Mouse (Mus musculus) hindbrain, embryonic 12.5 days (tissue): ENCODE measurements around the gene Lrba. TPM values are rescaled to one million over a fixed set of nuclear protein-coding genes. Genes with fewer than 3 reads are reported as not detected.
A peak's percentile ranks its signal among the peaks of the same experiment; 100 is the strongest.

Experiments
- ATAC-seq: fragments of 200-750 bp; cut with Nextera tagmentation; 2 replicates; pipeline ENCODE4 v1.8.0; 2017; ENCODE audit warnings: moderate TSS enrichment; ENCODE audit not compliant: low FRiP score
- H3K27ac ChIP-seq: fragments of 300-500 bp; sonication (generic); 2 replicates; pipeline ENCODE4 v1.5.1; 2016; ENCODE audit warnings: mild to moderate bottlenecking
- H3K27me3 ChIP-seq: fragments of 300-500 bp; sonication (generic); 2 replicates; pipeline ENCODE4 v1.6.1; 2016; ENCODE audit warnings: mild to moderate bottlenecking
- H3K36me3 ChIP-seq: fragments of 300-500 bp; sonication (generic); 2 replicates; pipeline ENCODE4 v1.6.1; 2016; ENCODE audit warnings: mild to moderate bottlenecking
- H3K4me1 ChIP-seq: fragments of 300-500 bp; sonication (generic); 2 replicates; pipeline ENCODE4 v1.6.1; 2016
- H3K4me2 ChIP-seq: fragments of 300-500 bp; sonication (generic); replicated peaks from 2 replicates; pipeline ENCODE4 v1.6.1; 2016; ENCODE audit warnings: mild to moderate bottlenecking
- H3K4me3 ChIP-seq: fragments of 300-500 bp; sonication (generic); 2 replicates; pipeline ENCODE4 v1.5.1; 2016; ENCODE audit warnings: mild to moderate bottlenecking
- H3K9ac ChIP-seq: fragments of 300-500 bp; sonication (generic); 2 replicates; pipeline ENCODE4 v1.6.1; 2016; ENCODE audit warnings: mild to moderate bottlenecking, moderate library complexity
- H3K9me3 ChIP-seq: fragments of 300-500 bp; sonication (generic); replicated peaks from 2 replicates; pipeline ENCODE4 v1.6.1; 2016; ENCODE audit warnings: mild to moderate bottlenecking
- WGBS: fragments of 180-500 bp; shearing (Covaris S2); methylation state at CpG from one replicate; pipeline ENCODE4 v1.1.7; 2016; 5-methylcytosine and 5-hydroxymethylcytosine counted together
- polyA plus RNA-seq: library from polyadenylated mRNA; unstranded; fragments of >200 nt; fragmentation: Nextera tagmentation; extraction: Ambion mirVana; gene quantifications from 2 replicates; pipeline ENCODE4 v1.2.1, GENCODE M21; 2016

Gene Lrba
- polyA plus RNA-seq, 1 experiment from 2014 or later = 8.4 TPM

GRCm38 (mm10) chr3:86550301-86551010 is 326.0 kb downstream of the Lrba start:
- H3K4me3 ChIP-seq = peak overlapping the region; percentile 27
- H3K9me3 ChIP-seq = no peaks in the 10 kb centered on the region
- peak; percentile 44; the same call in 1 of the 2 replicates for ATAC-seq
- H3K36me3 ChIP-seq = no peaks in the 10 kb centered on the region
- H3K27ac ChIP-seq = peak overlapping the region; percentile 87
- peak overlapping the region; percentile 57 for H3K4me2 ChIP-seq
- peaks cover 22% of the 10 kb centered on the region for H3K4me1 ChIP-seq
- H3K27me3 ChIP-seq = peaks cover 11% of the 10 kb centered on the region
- H3K9ac ChIP-seq = peak overlapping the region; percentile 60
- WGBS = 3% methylated on average over 22 of the region's 22 CpGs

- peak; percentile 42; the same call in 1 of the 2 replicates for ATAC-seq
- peaks cover 11% of the 10 kb centered on the region for H3K27me3 ChIP-seq
These were observed 326.7 kb downstream of the Lrba start for GRCm38 (mm10) chr3:86551011-86551728.

DNA sequence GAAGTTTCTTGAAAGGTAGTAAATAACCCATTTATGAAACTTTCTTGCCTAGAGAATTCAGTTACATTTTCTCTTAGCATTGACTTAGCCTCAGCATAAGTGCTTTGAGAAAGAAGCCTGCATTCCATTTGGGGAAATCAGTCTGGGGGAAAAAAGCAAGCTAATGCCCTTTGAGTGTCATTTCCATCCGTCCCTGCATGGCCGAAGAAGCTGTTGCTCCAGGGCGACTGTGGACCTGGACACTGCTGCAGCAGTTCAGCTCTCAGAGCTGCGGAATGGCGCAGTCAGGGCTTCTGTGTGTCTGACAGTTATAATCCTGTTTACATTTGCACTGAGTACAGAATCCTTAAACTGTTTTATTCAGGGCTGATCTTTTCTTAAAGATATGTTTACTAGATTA is 327.7 kb downstream of the Lrba start:
- 44% methylated on average over 5 of the region's 5 CpGs for WGBS
- H3K27me3 ChIP-seq = peaks cover 11% of the 10 kb centered on the region
- H3K4me3 ChIP-seq = no peak overlapping the region
- H3K36me3 ChIP-seq = no peaks in the 10 kb centered on the region
- peak overlapping the region; percentile 17; the same call in 1 of the 2 replicates for H3K4me2 ChIP-seq
- no peak overlapping the region for H3K9ac ChIP-seq
- H3K27ac ChIP-seq = peak overlapping the region; percentile 62; the same call in 1 of the 2 replicates
- peaks cover 19% of the 10 kb centered on the region for H3K4me1 ChIP-seq
- no peak for ATAC-seq
- H3K9me3 ChIP-seq = no peaks in the 10 kb centered on the region

More at GRCm38 (mm10) chr3:86551011-86551728, 326.7 kb downstream of the Lrba start:
- Histone ChIP-seq H3K36me3 (no peaks in the 10 kb centered on the region), H3K4me1 (peaks cover 22% of the 10 kb centered on the region), H3K9me3 (no peaks in the 10 kb centered on the region), H3K9ac (peak overlapping the region; percentile 60), H3K4me2 (peak overlapping the region; percentile 57), H3K4me3 (peak overlapping the region; percentile 27), H3K27ac (peak overlapping the region; percentile 87)
- WGBS = 7% methylated on average over 8 of the region's 8 CpGs

DNA sequence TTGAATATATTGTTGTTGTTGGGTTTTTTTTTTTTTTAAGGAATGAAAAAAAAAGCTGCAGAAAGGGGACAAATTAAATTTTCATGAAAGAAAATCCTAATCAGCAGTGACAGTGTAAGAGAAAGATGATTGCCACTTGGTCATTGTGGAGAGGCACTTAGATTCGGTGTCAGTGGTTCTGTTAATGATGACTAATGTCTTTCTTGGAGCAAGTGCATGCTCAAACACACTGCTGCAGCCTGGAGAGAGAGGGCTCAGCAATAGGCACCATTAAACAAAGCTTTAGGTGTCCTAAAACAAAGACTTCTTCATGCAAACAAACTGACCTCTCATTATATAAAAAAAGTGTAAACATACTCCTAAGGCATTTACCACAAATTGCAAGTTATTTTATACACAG is 334.5 kb downstream of the Lrba start:
- H3K9me3 ChIP-seq = no peaks in the 10 kb centered on the region
- H3K27me3 ChIP-seq = no peaks in the 10 kb centered on the region
- H3K4me1 ChIP-seq = peaks cover 3% of the 10 kb centered on the region
- H3K4me3 ChIP-seq = no peak overlapping the region
- H3K27ac ChIP-seq = peak overlapping the region; percentile 73; the same call in 1 of the 2 replicates
- H3K36me3 ChIP-seq = no peaks in the 10 kb centered on the region
- no peak overlapping the region for H3K4me2 ChIP-seq
- no peak overlapping the region for H3K9ac ChIP-seq
- 32% methylated on average over 1 of the region's 1 CpGs for WGBS
- no peak for ATAC-seq

- Histone ChIP-seq H3K27me3 (no peaks in the 10 kb centered on the region), H3K9ac (no peak overlapping the region), H3K4me2 (no peak overlapping the region), H3K27ac (peak overlapping the region; percentile 73), H3K4me3 (no peak overlapping the region), H3K9me3 (no peaks in the 10 kb centered on the region), H3K4me1 (peaks cover 3% of the 10 kb centered on the region), H3K36me3 (no peaks in the 10 kb centered on the region)
- no peak for ATAC-seq
- 72% methylated on average over 4 of the region's 4 CpGs for WGBS
These were observed 335.2 kb downstream of the Lrba start for GRCm38 (mm10) chr3:86559635-86560034.

- no peak overlapping the region for H3K4me2 ChIP-seq
- no peaks in the 10 kb centered on the region for H3K9me3 ChIP-seq
- peak; percentile 85 for ATAC-seq
- peak overlapping the region; percentile 73; the same call in 1 of the 2 replicates for H3K27ac ChIP-seq
- no peak overlapping the region for H3K9ac ChIP-seq
- 72% methylated on average over 4 of the region's 4 CpGs for WGBS
- peaks cover 3% of the 10 kb centered on the region for H3K4me1 ChIP-seq
- no peak overlapping the region for H3K4me3 ChIP-seq
- H3K36me3 ChIP-seq = no peaks in the 10 kb centered on the region
- no peaks in the 10 kb centered on the region for H3K27me3 ChIP-seq
These were observed 336.0 kb downstream of the Lrba start for GRCm38 (mm10) chr3:86560281-86561022.

GRCm38 (mm10) chr3:86561023-86561344 is 336.5 kb downstream of the Lrba start:
- Histone ChIP-seq H3K27ac (peak overlapping the region; percentile 32; the same call in 1 of the 2 replicates), H3K27me3 (no peaks in the 10 kb centered on the region), H3K9me3 (no peaks in the 10 kb centered on the region), H3K9ac (no peak overlapping the region), H3K4me2 (no peak overlapping the region), H3K4me1 (peaks cover 3% of the 10 kb centered on the region), H3K4me3 (no peak overlapping the region), H3K36me3 (no peaks in the 10 kb centered on the region)
- no peak for ATAC-seq
- 95% methylated on average over 1 of the region's 1 CpGs for WGBS

DNA sequence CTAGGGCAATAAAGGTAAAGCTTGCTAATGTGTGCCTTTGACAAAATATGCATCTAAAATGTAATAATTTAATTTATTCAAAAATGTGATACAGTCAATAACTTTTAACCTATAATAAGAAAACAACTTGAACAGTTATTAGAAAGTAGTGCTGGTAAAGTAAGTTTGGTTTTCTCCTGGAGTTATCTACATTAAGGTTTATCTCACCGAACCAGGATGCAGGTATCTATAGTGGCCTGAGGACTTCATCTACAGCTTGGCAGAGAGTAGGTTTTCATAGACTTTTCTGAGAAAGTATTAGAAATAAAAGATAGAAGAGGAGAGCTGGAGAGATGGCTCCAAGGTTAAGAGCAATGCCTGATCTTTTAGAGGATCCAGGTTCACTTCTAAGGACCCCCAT is 336.9 kb downstream of the Lrba start:
- Histone ChIP-seq H3K27me3 (no peaks in the 10 kb centered on the region), H3K9me3 (no peaks in the 10 kb centered on the region), H3K27ac (no peak overlapping the region), H3K4me2 (no peak overlapping the region), H3K4me3 (no peak overlapping the region), H3K9ac (no peak overlapping the region), H3K36me3 (no peaks in the 10 kb centered on the region), H3K4me1 (peaks cover 3% of the 10 kb centered on the region)
- ATAC-seq = no peak
- WGBS = 91% methylated on average over 1 of the region's 1 CpGs

DNA sequence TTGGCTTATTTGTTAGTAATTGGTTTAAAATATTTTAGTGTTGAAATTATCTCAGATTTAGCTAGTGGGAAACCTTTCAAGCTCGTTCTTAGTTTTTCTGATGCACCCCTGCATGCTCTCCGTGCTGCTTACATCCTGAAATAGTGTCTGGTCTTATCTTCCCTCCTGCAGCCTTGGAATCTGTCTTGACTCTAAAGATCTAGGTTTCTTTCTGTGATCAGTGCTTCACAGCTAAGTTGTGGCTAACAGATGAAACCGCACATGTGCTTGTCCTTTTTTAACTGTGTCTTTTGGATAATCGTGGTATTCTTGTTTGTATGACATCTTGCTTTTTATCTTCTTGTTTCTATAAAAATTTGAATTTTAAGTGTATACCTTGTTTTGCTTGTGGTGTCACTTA is 342.8 kb downstream of the Lrba start:
- no peaks in the 10 kb centered on the region for H3K4me1 ChIP-seq
- H3K9ac ChIP-seq = no peak overlapping the region
- H3K36me3 ChIP-seq = no peaks in the 10 kb centered on the region
- H3K9me3 ChIP-seq = no peaks in the 10 kb centered on the region
- H3K27ac ChIP-seq = no peak overlapping the region
- H3K4me3 ChIP-seq = no peak overlapping the region
- no peaks in the 10 kb centered on the region for H3K27me3 ChIP-seq
- 76% methylated on average over 4 of the region's 4 CpGs for WGBS
- H3K4me2 ChIP-seq = no peak overlapping the region
- ATAC-seq = no peak

DNA sequence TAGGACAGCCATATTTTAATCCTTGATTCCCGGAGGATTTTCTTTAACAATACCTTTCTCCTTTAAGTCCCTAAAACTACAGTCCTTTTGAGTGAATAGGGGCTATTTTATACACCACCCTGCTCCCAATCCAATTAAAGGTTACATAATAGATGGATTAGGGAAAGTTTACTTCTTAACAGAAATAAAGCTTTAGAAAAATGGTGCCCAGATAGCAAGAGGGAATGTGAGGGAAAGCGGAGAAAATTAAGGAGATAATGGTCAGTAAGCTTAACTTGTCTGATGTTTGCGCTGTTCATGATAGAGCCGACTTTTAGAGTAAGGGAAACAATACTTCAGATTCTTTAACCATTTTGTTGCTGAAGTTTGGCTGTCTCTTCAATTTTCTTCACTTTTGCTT is 347.0 kb downstream of the Lrba start:
- Histone ChIP-seq H3K27me3 (no peaks in the 10 kb centered on the region), H3K36me3 (no peaks in the 10 kb centered on the region), H3K4me1 (no peaks in the 10 kb centered on the region), H3K4me2 (no peak overlapping the region), H3K9ac (no peak overlapping the region), H3K4me3 (no peak overlapping the region), H3K27ac (no peak overlapping the region), H3K9me3 (no peaks in the 10 kb centered on the region)
- ATAC-seq = no peak
- WGBS = 45% methylated on average over 4 of the region's 4 CpGs

DNA sequence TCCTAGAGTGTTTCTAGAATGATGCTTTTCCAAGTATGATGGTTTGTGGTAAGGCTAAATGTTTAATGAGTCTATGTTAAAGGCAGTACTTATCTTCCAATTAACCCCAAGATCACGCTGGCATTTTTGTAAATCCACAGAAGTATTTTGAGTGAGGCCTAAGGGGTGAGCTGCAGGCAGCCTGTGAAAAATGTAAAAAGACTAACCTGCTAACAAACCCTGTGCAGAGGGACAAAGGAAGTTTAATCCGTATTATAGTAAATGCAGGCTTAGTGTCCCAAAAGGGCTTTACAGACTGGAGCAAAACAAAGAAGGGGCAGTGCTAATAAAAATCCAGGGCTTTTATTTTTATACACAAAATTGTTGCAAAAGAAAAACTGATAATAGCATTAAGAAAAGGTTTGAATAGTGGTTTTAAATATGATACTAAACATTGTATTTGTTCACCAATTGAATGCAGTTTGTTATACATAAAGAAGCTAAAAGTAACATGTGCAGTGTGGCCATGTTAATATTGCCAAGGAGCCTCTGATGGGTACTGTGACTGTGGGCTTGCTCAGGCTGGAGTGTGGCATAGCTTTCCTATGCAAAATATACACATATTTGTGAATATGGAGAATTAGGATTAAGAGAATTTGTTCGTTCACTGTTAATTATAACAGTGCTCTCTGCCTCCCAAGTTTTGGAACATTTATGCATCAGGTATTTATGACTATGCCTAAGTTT is 348.2 kb downstream of the Lrba start:
- H3K9ac ChIP-seq = no peak overlapping the region
- no peaks in the 10 kb centered on the region for H3K9me3 ChIP-seq
- H3K4me2 ChIP-seq = no peak overlapping the region
- no peaks in the 10 kb centered on the region for H3K4me1 ChIP-seq
- no peaks in the 10 kb centered on the region for H3K36me3 ChIP-seq
- no peaks in the 10 kb centered on the region for H3K27me3 ChIP-seq
- ATAC-seq = no peak
- H3K27ac ChIP-seq = no peak overlapping the region
- 51% methylated on average over 3 of the region's 3 CpGs for WGBS
- H3K4me3 ChIP-seq = no peak overlapping the region

- Histone ChIP-seq H3K27ac (no peak overlapping the region), H3K4me2 (no peak overlapping the region)
These were observed 350.8 kb downstream of the Lrba start for GRCm38 (mm10) chr3:86575312-86575711.

More at GRCm38 (mm10) chr3:86575312-86575711, 350.8 kb downstream of the Lrba start:
- no peak for ATAC-seq
- Histone ChIP-seq H3K36me3 (no peaks in the 10 kb centered on the region), H3K4me1 (no peaks in the 10 kb centered on the region), H3K4me3 (no peak overlapping the region), H3K27me3 (no peaks in the 10 kb centered on the region), H3K9ac (no peak overlapping the region), H3K9me3 (no peaks in the 10 kb centered on the region)
